Mouse (Mus musculus) B cell, adult (primary cell): ENCODE measurements around the gene Tspyl1. TPM values are rescaled to one million over a fixed set of nuclear protein-coding genes. Genes with fewer than 3 reads are reported as not detected.

Source experiments
- total RNA-seq: library from RNA; stranded (reverse); gene quantifications from 4 replicates; pipeline ENCODE4 v1.2.4, GENCODE M21; 2023; ENCODE audit not compliant: inconsistent age

The Tspyl1 gene
- total RNA-seq = 89.3 to 95.8 TPM (median 90.2 TPM) in 4 replicates

GRCm38 (mm10) chr10:34281962-34282388, at the start of gene Tspyl1:
Tspyl1 (plus strand) TSS chr10:34282190.

GRCm38 (mm10) chr10:34297299-34297979, 15.4 kb downstream of the Tspyl1 start, which contains the start of gene Tspyl4:
Tspyl4 (plus strand) TSS chr10:34297442.

Other genes with a start within 250 kb of the Tspyl1 start
- gene Trappc3l, start 244.6 kb upstream of the Tspyl1 start, total RNA-seq = not detected in 4 replicates
- gene Calhm4, start 237.9 kb upstream of the Tspyl1 start, total RNA-seq = not detected in 4 replicates
- not detected in 4 replicates for gene Calhm5, start 185.7 kb upstream of the Tspyl1 start, total RNA-seq
- 10.9 to 17.9 TPM (median 14.1 TPM) in 4 replicates for gene Calhm6, start 154.2 kb upstream of the Tspyl1 start, total RNA-seq
- 2.4 to 5.8 TPM (median 3.8 TPM) in 4 replicates for gene Dse, start 74.5 kb upstream of the Tspyl1 start, total RNA-seq
- 5.9 to 8.9 TPM (median 6.7 TPM) in 4 replicates for gene Tspyl4, start 15.3 kb downstream of the Tspyl1 start, total RNA-seq
- gene Col10a1, start 107.8 kb downstream of the Tspyl1 start, total RNA-seq = not detected in 4 replicates
- gene Nt5dc1, start 136.4 kb downstream of the Tspyl1 start, total RNA-seq = 31.2 to 38.5 TPM (median 38.0 TPM) in 4 replicates
- gene Frk, start 201.2 kb downstream of the Tspyl1 start, total RNA-seq = not detected in 4 replicates